Mouse (Mus musculus) hematopoietic multipotent progenitor cell, adult 10-12 weeks (in vitro differentiated cells): Measurements from ENCODE around the gene Sh3tc1. TPM values are rescaled to one million over a fixed set of nuclear protein-coding genes. Genes with fewer than 3 reads are reported as not detected.

ENCODE experiments used
- polyA plus RNA-seq: library from polyadenylated mRNA; stranded (reverse); fragments of >175 nt; gene quantifications from 2 replicates; pipeline ENCODE4 v1.2.3, GENCODE M21; 2012; ENCODE audit warnings: low replicate concordance

Gene Sh3tc1
- polyA plus RNA-seq = 14.3 and 25.4 TPM in 2 replicates

DNA sequence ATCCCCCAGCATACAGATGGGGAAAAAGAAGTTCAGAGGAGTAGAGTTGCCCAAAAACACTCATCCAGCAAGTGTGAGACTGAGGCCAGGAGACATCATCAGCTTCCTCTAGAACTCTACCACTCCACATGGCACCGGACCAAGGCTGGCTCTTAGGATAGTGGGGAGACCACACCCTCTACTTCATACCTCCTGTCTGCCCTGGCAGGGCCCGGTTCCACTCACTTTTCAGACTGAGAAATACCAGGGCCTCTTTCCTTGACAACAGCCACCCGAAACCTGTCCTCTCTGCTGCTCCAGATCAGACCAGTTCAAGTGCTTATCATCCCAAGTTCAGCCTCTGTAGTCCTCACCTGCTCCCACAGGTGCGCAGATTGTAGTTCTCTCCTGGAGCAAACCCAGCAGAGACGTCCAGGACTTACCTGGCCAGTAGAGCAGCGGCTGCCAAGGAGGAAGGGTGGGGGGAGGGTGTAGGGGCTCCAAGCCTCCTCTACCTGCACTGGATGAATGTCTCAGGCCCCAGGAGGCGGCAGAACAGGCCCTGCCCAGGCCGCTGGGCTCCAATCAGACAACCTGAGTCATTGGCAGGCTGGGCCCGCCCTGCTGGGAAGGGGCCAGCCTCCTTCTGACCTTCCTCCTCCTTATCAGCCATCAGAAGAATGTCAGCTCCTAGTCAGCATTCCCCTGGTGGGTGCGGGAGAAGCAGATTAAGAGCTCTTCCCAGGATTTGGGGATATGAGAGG, at the start of gene Sh3tc1:
Gene Sh3tc1, minus strand, starts transcription at position 452 of the 743 bp plus-strand sequence.

DNA sequence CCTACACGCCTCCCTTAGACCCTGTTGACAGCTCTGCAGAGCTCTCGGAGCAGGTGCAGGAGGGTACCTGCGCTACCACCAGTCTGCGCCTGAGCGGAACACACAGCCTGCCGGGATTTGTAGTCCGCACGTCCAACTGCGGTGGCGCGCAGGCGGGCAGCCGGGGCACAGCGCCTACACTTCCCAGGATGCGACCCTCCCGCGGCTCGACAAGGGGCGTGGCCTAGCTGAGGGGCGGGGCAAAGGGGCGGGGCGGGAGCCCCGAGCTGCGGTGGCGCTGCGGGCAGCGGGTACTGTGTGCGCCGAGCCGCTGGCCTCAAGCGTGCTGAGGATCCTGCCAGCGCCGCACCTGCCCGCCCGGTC, 17.8 kb upstream of the Sh3tc1 start, which contains the start of gene Ablim2:
Gene Ablim2, plus strand, starts transcription at position 242 of the 363 bp plus-strand sequence.

DNA sequence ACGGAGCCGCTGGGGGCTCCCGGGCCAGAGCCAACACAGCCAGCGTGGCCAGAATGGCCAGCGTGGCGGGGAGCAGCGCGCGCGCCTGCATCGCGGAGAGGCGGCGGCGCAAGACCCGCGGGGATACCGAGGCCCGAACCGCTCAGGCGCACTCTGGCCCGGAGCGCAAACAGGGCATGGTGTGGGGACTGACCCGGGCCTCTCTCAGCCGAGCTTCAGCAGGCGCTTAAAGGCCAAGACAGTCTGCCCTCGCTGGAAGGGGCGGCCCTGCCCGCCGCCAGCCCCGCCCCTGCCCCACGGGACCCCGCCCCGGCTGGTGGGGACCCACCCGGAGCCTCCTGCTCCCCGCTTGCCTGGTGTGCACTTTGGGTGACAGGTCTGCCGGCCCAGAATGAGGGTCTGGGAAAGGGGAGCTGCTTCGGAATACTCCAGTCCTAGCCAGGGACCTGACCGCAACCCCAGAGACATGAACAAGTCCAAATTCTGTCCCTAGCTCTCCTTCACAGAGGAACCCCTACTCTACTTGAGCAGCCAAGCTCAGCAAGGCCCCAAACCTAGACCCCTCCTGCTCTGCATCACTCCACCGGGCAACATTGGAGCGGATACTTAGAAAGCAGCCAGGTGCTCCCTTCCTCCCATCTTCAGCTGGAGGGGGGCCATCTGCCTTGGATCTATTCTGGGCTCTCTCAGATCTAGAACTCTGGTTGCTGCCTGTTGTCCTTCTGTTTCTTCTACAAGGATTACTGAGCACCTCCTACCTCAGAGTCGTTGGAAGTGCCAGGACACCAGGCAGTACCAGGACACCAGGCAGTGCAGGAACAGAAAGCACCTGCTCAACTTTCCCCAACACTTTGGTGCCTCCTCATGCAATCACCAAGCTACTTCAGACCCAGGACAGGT, 60.3 kb downstream of the Sh3tc1 start, which contains the start of gene Htra3:
Gene Htra3, minus strand, starts transcription at position 527 of the 900 bp plus-strand sequence.

Other genes with a start within 250 kb of the Sh3tc1 start
- not detected in 2 replicates for gene Cpz, start 214.3 kb downstream of the Sh3tc1 start, polyA plus RNA-seq
- 3.0 and 4.3 TPM in 2 replicates for gene Trmt44, start 164.9 kb downstream of the Sh3tc1 start, polyA plus RNA-seq
- 36.9 and 39.6 TPM in 2 replicates for gene Acox3, start 156.9 kb downstream of the Sh3tc1 start, polyA plus RNA-seq
- 1.0 and 1.1 TPM in 2 replicates for gene Htra3, start 60.2 kb downstream of the Sh3tc1 start, polyA plus RNA-seq
- 1.3 and 2.8 TPM in 2 replicates for gene Ablim2, start 17.9 kb upstream of the Sh3tc1 start, polyA plus RNA-seq
- gene Afap1, start 153.3 kb upstream of the Sh3tc1 start, polyA plus RNA-seq = 4.8 and 7.6 TPM in 2 replicates